Mouse (Mus musculus): ENCODE measurements around the gene Npr1. TPM values are rescaled to one million over a fixed set of nuclear protein-coding genes. Genes with fewer than 3 reads are reported as not detected.

Npr1 gene
- polyA plus RNA-seq, 2 experiments, result 4.8 to 15.5 TPM

GRCm38 (mm10) chr3:90464552-90465080, 1.1 kb downstream of the Npr1 start:
- 11% methylated on average over 37 of the region's 37 CpGs for WGBS
- H3K4me1 ChIP-seq (ENCODE audit: control insufficient read depth, insufficient read depth, low read length), result 0 out of 2 replicates have a peak, but pooled peaks cover 2% of the 10 kb centered on the region
- H3K4me2 ChIP-seq (replicated peaks; ENCODE audit: low read depth, low read length, severe bottlenecking), result peak overlapping the region; percentile 79
- H3K4me3 ChIP-seq (replicated peaks; ENCODE audit: low read length), result peak overlapping the region; percentile 40
- H3K9me3 ChIP-seq (ENCODE audit: control insufficient read depth, low read length), result no peaks in the 10 kb centered on the region
- H3K36me3 ChIP-seq (ENCODE audit: control insufficient read depth, insufficient read depth, low read length), result no peaks in the 10 kb centered on the region
- no peak for TF ChIP-seq POLR2A (IDR thresholded peaks at IDR 0.05; ENCODE audit: borderline replicate concordance, extremely low read depth, insufficient read depth, insufficient read length)
- peaks cover 41% of the 10 kb centered on the region for H3K27me3 ChIP-seq (ENCODE audit: control insufficient read depth, insufficient read depth, low read length)
- ATAC-seq (ENCODE audit: low FRiP score, low read depth) (no peak), DNase-seq (ENCODE audit: low spot score) (no peak)
- H3K27ac ChIP-seq (replicated peaks; ENCODE audit: low read depth, low read length), result no peak overlapping the region
- H3K9ac ChIP-seq (ENCODE audit: low read depth, low read length, severe bottlenecking), result peak overlapping the region; percentile 17; the same call in 1 of the 2 replicates

GRCm38 (mm10) chr3:90462579-90462978, 3.1 kb downstream of the Npr1 start:
- 41% methylated on average over 7 of the region's 7 CpGs for WGBS
- ATAC-seq (ENCODE audit: low FRiP score, low read depth), result no peak
- Histone ChIP-seq H3K27me3 (ENCODE audit: control insufficient read depth, insufficient read depth, low read length) (peaks cover 41% of the 10 kb centered on the region), H3K4me1 (ENCODE audit: control insufficient read depth, insufficient read depth, low read length) (0 out of 2 replicates have a peak, but pooled peaks cover 2% of the 10 kb centered on the region), H3K36me3 (ENCODE audit: control insufficient read depth, insufficient read depth, low read length) (no peaks in the 10 kb centered on the region), H3K9ac (ENCODE audit: low read depth, low read length, severe bottlenecking) (no peak overlapping the region), H3K27ac (replicated peaks; ENCODE audit: low read depth, low read length) (no peak overlapping the region), H3K9me3 (ENCODE audit: control insufficient read depth, low read length) (no peaks in the 10 kb centered on the region), H3K4me3 (replicated peaks; ENCODE audit: low read length) (no peak overlapping the region), H3K4me2 (replicated peaks; ENCODE audit: low read depth, low read length, severe bottlenecking) (no peak overlapping the region)
- no peak for DNase-seq (ENCODE audit: low spot score)
- no peak for TF ChIP-seq POLR2A (IDR thresholded peaks at IDR 0.05; ENCODE audit: borderline replicate concordance, extremely low read depth, insufficient read depth, insufficient read length)

- H3K27me3 ChIP-seq (ENCODE audit: control insufficient read depth, insufficient read depth, low read length), result peaks cover 41% of the 10 kb centered on the region
- H3K36me3 ChIP-seq (ENCODE audit: control insufficient read depth, insufficient read depth, low read length), result no peaks in the 10 kb centered on the region
- no peak for DNase-seq (ENCODE audit: low spot score)
- no peak overlapping the region for H3K4me2 ChIP-seq (replicated peaks; ENCODE audit: low read depth, low read length, severe bottlenecking)
- H3K9me3 ChIP-seq (ENCODE audit: control insufficient read depth, low read length), result no peaks in the 10 kb centered on the region
- no peak for TF ChIP-seq POLR2A (IDR thresholded peaks at IDR 0.05; ENCODE audit: borderline replicate concordance, extremely low read depth, insufficient read depth, insufficient read length)
- WGBS, result 86% methylated on average over 3 of the region's 3 CpGs
- 0 out of 2 replicates have a peak, but pooled peaks cover 2% of the 10 kb centered on the region for H3K4me1 ChIP-seq (ENCODE audit: control insufficient read depth, insufficient read depth, low read length)
- no peak overlapping the region for H3K9ac ChIP-seq (ENCODE audit: low read depth, low read length, severe bottlenecking)
- no peak for ATAC-seq (ENCODE audit: low FRiP score, low read depth)
- no peak overlapping the region for H3K27ac ChIP-seq (replicated peaks; ENCODE audit: low read depth, low read length)
- H3K4me3 ChIP-seq (replicated peaks; ENCODE audit: low read length), result no peak overlapping the region
Measured at GRCm38 (mm10) chr3:90461935-90462334, 3.7 kb downstream of the Npr1 start.

GRCm38 (mm10) chr3:90460315-90460714, 5.4 kb downstream of the Npr1 start:
- Histone ChIP-seq H3K4me2 (replicated peaks; ENCODE audit: low read depth, low read length, severe bottlenecking) (no peak overlapping the region), H3K36me3 (ENCODE audit: control insufficient read depth, insufficient read depth, low read length) (no peaks in the 10 kb centered on the region), H3K27ac (replicated peaks; ENCODE audit: low read depth, low read length) (no peak overlapping the region), H3K27me3 (ENCODE audit: control insufficient read depth, insufficient read depth, low read length) (peaks cover 30% of the 10 kb centered on the region), H3K4me1 (ENCODE audit: control insufficient read depth, insufficient read depth, low read length) (no peaks in the 10 kb centered on the region), H3K9ac (ENCODE audit: low read depth, low read length, severe bottlenecking) (no peak overlapping the region), H3K9me3 (ENCODE audit: control insufficient read depth, low read length) (no peaks in the 10 kb centered on the region), H3K4me3 (replicated peaks; ENCODE audit: low read length) (no peak overlapping the region)
- 72% methylated on average over 5 of the region's 5 CpGs for WGBS
- ATAC-seq (ENCODE audit: low FRiP score, low read depth) (no peak), DNase-seq (ENCODE audit: low spot score) (no peak)
- no peak for TF ChIP-seq POLR2A (IDR thresholded peaks at IDR 0.05; ENCODE audit: borderline replicate concordance, extremely low read depth, insufficient read depth, insufficient read length)

GRCm38 (mm10) chr3:90459727-90460126, 5.9 kb downstream of the Npr1 start:
- H3K9ac ChIP-seq (ENCODE audit: low read depth, low read length, severe bottlenecking), result no peak overlapping the region
- no peaks in the 10 kb centered on the region for H3K9me3 ChIP-seq (ENCODE audit: control insufficient read depth, low read length)
- ATAC-seq (ENCODE audit: low FRiP score, low read depth) (no peak), DNase-seq (ENCODE audit: low spot score) (no peak)
- H3K27ac ChIP-seq (replicated peaks; ENCODE audit: low read depth, low read length), result no peak overlapping the region
- no peak overlapping the region for H3K4me3 ChIP-seq (replicated peaks; ENCODE audit: low read length)
- H3K4me2 ChIP-seq (replicated peaks; ENCODE audit: low read depth, low read length, severe bottlenecking), result no peak overlapping the region
- H3K27me3 ChIP-seq (ENCODE audit: control insufficient read depth, insufficient read depth, low read length), result peaks cover 24% of the 10 kb centered on the region
- 80% methylated on average over 9 of the region's 9 CpGs for WGBS
- H3K4me1 ChIP-seq (ENCODE audit: control insufficient read depth, insufficient read depth, low read length), result no peaks in the 10 kb centered on the region
- no peaks in the 10 kb centered on the region for H3K36me3 ChIP-seq (ENCODE audit: control insufficient read depth, insufficient read depth, low read length)
- TF ChIP-seq POLR2A (IDR thresholded peaks at IDR 0.05; ENCODE audit: borderline replicate concordance, extremely low read depth, insufficient read depth, insufficient read length), result no peak
